Mouse (Mus musculus) mouse embryonic stem cell (cell line): ENCODE measurements around the gene Ksr2.

Experiments
- in situ Hi-C, 2 experiments: fragments of 300-500 bp; cut with MboI; formaldehyde crosslinking; loops; 1 replicate in 1 of 2; 3 replicates in 1 of 2; pipeline ENCODE4 v1.14.3; 2019 to 2020; ENCODE audit warnings: low sequenced_read_pairs in 2 of 2, low pct_unique_long_range_greater_than_20kb in 1 of 2, mixed read lengths in 1 of 2; ENCODE audit not compliant: unreplicated experiment in 1 of 2

Gene Ksr2

DNA sequence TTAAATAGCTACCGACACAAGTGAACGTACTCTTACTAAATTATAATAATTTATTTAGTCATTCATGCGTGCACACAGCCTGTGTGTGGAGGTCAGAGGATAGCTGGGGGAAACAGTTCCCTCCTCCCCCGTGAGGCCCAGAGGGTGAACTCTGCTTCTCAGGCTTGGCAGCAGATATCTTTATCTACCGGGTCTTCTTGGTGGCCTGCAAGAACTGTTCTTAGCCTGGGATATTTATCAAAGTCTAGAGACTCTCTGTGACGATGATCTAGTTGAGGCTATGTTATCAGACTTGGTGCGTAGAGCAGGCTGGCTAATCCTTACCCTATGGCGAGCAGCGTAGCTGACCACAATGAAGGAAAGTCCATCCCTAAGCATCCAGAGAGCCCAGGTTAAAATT is 45.1 kb downstream of the Ksr2 start:
- in situ Hi-C loops, result no loop called here

DNA sequence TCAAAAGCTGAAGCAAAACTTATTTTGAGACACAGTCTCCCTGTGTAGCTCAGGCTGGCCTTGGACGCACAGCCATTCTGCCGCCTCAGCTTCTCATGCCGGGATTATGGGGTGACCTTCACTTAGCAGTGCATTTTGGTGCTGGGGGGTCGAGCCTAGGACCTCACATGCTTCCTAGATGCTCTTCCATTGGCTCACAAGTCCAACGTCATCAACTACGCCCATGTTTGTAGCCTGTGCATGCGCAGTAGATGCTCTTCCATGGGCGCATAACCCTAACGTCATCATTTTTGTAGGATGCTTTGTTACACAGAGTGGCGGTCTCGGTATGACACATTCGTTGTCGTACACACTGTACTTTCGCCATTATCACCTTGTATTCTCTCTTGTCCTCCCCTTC is 46.5 kb downstream of the Ksr2 start:
- in situ Hi-C loops, result no loop called here

GRCm38 (mm10) chr5:117467052-117467451 is 53.3 kb downstream of the Ksr2 start:
- in situ Hi-C loops, result no loop called here

DNA sequence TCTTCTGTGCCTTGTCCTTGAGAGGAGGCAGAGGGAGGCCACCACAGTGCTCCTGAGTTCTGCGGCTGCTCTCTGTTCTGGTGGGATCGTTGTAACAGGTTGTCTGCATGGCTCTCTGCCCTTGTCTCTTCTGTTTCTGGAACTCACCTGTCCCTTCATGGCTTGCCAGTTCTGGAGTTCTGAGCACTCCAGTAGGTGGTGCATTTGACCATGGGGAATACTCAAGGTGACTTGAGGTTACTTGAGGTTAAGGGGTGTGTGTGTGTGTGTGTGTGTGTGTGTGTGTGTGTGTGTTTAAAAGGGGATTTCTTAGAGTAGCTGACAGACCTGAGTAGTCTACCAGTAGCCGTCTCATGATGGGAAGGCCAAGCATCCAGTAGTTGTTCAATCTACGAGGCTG is 55.2 kb downstream of the Ksr2 start:
- in situ Hi-C loops, result no loop called here

DNA sequence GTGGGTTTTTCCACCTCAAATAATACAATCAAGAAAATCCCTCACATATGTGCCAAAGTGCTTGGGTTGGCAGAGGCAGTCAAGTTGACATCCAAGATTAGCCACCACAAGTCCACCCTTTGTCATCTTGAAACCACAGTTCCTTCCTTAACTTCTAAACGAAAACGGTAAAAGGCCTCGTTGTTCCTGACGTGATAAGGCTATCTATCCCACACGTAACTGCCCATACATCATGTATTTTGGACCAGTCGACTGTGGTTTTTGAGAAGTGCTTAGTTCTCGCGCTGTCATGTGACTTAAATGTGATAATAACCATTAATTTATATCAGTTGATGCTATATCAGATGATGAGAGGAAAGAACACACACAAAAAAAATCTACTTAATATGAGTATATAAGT is 55.8 kb downstream of the Ksr2 start:
- in situ Hi-C loops, result no loop called here

DNA sequence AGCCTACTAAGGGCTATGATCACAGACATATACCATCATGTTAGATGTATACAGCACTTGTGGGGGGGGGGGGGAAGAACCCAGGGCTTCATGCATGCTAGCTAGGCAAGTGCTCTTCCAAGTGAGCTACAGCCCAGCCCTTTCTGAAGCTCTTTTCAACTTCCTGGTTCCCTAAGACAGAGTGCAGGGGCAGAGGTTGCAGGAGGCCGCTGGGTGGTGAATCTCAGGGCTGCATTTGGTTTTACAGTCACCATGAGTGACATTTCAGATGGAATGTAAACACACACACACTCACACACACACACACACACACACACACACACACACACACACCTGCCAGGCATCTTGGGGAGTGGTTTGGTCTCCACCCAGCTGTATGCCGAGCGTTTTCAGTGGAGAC is 67.4 kb downstream of the Ksr2 start:
- in situ Hi-C loops, result no loop called here

DNA sequence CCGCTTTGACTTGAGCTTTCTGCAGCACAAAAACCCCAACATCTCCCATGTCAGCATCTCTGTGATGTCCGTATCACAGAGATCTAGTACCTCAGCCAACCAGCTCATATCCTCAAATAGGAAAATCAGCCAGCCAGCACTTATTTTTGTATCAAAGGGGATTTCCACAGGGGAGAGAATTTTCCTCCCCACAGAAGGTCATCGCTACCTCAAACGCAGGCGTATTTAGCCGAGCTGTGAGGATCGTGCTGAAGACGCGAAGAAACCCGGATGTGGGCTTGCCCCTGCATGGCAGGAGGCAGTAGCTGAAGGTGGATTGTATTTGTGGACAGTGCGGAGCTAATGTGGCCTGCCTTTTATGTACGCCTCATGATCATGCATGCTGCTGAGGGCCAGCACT is 67.8 kb downstream of the Ksr2 start:
- in situ Hi-C loops, result no loop called here

- in situ Hi-C loops, result no loop called here
Measured at GRCm38 (mm10) chr5:117482013-117482412, 68.2 kb downstream of the Ksr2 start.

- in situ Hi-C loops, result no loop called here
Measured at GRCm38 (mm10) chr5:117485411-117485810, 71.6 kb downstream of the Ksr2 start.

DNA sequence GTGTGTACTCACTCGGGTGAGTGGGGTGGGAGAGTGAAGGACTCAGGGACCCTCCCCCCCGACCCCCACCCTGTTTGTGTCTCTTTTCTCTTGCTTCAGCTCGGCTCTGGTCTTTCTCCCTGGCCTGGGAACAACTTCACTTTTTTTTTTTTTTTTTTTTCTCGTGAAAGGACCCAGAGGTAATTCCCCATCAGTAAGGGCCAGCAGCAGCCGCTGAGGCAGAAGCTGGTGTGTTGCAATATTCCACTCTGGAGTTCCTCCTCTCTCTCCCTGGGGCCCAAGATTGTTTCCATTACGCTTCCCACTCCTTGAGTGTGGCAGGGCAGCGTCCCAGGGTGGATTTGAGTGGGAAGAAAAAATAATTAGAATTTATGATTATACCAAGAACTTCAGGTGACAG is 72.3 kb downstream of the Ksr2 start:
- in situ Hi-C loops, result no loop called here

DNA sequence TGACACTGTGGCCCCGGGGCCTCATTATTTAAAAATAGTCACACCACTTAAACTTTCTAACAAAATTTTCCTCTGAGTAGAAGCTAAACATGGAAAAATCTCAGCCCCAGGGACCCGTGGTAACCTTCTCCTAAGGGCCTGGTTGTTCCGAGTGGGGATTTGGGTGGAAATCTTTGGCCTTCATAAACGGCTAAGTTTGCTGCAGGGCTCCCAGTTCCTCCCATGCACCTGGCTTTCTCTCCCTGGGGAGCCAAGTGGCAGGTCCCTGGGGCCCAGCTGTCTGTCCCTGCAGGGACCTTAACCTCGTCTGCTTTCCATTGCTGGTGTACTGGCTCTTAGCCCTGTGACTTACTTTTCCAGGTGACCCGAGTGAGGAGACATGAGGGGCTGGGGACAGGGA is 74.4 kb downstream of the Ksr2 start:
- in situ Hi-C loops, result no loop called here

GRCm38 (mm10) chr5:117488670-117489325 is 75.0 kb downstream of the Ksr2 start:
- in situ Hi-C loops, result no loop called here

DNA sequence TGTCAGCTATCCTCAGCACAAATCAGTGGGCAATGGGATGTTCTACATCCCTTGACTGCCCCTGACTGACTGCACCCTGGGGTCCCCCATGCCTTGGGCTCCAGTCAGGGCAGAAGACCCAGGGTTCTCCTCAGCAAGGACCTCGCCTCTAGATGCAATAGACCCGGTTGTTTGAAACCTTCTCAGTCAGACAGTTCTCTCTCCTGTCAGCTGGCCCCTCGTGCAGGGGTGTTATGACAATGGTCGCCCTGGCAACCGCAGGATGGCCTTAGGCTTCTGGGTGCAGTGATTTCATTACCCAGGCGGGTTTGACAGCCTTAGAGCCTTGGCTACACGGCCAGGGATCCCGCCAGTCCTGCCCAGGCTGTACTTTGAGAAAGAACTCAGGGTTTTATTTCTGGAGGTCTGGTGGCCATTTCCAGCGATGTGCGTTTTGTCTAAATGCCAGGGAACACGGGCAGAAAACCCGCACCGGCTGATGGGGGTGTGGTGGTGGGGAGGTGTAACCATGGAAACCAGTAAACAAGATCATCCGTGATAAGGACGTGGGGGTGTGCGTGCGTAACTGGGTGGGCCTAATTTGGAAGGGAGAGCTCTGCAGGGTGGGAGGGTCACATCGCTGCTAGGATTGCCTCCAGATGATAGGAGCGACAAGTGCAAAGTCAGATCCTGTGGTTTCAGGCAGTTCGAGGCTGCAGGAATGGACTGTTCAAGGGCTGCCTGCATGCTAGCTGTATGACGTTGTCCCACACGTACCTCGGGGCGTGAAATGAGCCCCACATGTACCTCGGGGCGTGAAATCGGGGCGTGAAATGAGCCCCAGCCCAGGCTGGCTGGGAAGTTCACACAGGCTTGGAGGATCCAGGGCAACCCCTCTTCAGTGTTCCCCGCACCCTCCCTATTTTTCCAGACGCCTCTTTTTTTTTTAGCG is 79.4 kb downstream of the Ksr2 start:
- in situ Hi-C loops, result no loop called here

GRCm38 (mm10) chr5:117493947-117494346 is 80.1 kb downstream of the Ksr2 start:
- in situ Hi-C loops, result no loop called here

- in situ Hi-C loops, result loop anchor here in 1 of 2 experiments (5.0 kb wide), 1 partner anchor 190 kb away; no protein-coding TSS in a partner anchor
Measured at GRCm38 (mm10) chr5:117497084-117497483, 83.3 kb downstream of the Ksr2 start.

DNA sequence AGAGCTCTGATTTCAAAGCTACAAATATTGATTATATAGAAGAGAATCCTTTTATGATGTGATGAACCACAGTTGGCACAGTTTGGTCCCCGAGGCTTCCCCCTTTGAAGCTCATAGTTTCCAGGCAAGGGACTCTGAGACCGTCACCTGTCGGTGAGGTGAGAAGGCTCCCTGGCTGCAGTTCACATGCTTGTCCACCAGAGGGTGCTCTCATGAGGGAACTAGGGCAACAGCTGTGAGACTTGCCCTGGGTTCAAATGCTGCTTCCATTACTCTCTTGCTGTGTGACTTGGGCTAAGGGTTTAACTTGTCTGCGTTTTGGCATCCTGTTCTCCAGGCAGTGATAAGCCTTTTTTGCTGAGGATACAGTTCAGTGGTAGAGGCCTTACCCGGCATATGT is 88.8 kb downstream of the Ksr2 start:
- in situ Hi-C loops, result no loop called here

DNA sequence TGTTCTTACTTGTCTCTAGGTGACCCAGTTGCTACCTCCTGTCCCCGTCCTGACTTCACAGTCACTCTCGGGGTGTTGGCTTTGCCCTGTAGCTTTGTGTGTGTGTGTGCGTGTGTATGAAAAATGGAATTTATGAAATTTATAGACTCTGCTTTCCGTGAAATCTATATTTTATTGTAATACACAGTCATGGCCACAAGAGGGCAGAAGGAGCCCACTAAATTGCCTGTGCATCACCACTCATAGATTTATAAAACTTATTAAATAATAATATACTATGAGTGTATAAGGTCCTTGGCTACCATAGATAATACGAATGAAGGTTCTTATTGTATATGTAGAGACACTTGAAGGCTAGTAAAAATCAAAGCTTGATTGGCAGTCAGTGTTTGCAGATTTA is 90.6 kb downstream of the Ksr2 start:
- in situ Hi-C loops, result no loop called here

GRCm38 (mm10) chr5:117505204-117505603 is 91.4 kb downstream of the Ksr2 start:
- in situ Hi-C loops, result loop anchor here (5.0 kb wide), 2 partner anchors 427 to 437 kb away; no protein-coding TSS in a partner anchor

GRCm38 (mm10) chr5:117505769-117506168 is 92.0 kb downstream of the Ksr2 start:
- in situ Hi-C loops, result loop anchor here (5.0 kb wide), 2 partner anchors 427 to 437 kb away; no protein-coding TSS in a partner anchor

- in situ Hi-C loops, result loop anchor here (5.0 kb wide), 2 partner anchors 426 to 436 kb away; no protein-coding TSS in a partner anchor
Measured at GRCm38 (mm10) chr5:117506406-117506805, 92.6 kb downstream of the Ksr2 start.
